Mouse (Mus musculus) gastrocnemius, adult 8-10 months (tissue): Measurements from ENCODE around the gene Rtn2. TPM values are rescaled to one million over a fixed set of nuclear protein-coding genes. Genes with fewer than 3 reads are reported as not detected.

Experiments
- DNase-seq, 2 experiments: peaks; one replicate each; pipeline ENCODE4 v3.0.0; 2022; ENCODE audit warnings: low spot score in 2 of 2
- total RNA-seq, 4 experiments: library from RNA; stranded (reverse); gene quantifications; 2 replicates each; pipeline ENCODE4 v1.2.4; 2022

Rtn2 gene
- total RNA-seq, 4 experiments from 2014 or later = 1,093 to 1,223 (median 1,133) TPM

- peak; percentile 52 to 58 for DNase-seq
Measured at GRCm38 (mm10) chr7:19300501-19301421, 18.3 kb downstream of the Rtn2 start.

- no peak for DNase-seq
Measured at GRCm38 (mm10) chr7:19301461-19302263, 19.2 kb downstream of the Rtn2 start.

- no peak for DNase-seq
Measured at GRCm38 (mm10) chr7:19302264-19303045, 20.0 kb downstream of the Rtn2 start.

DNA sequence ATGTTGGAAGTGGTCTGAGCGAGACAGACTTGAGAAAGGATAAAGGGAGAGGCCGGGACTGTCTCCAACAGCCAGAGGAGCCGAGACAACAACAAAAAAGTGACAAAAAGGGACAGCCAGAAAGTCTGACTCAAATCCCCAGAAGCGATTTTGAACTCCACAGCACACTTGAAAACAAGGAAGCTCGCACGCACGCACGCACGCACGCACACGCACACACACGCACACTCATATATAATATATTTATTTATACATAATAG lies 20.6 kb downstream of the Rtn2 start:
- DNase-seq = no peak

DNA sequence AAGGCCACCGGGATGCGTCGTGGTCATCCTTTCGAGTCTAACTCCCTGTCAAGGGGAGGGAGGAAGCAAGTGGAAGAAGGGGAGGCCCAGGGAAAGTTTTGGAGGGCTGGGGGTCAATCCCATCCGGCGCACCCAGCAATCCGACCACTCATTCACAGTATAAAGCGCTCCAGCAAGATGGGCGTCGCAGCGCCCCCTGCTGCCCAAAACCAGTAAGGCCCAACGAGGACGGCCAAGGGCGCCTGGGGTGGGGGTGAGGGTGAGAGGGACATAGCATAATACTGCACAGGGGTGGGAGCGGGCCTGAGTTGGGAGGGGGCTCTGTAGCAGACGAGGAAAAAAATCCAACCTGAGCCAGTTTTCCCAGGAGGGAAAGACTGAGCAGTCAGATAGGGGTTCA lies 21.3 kb downstream of the Rtn2 start:
- DNase-seq = peak; percentile 52 to 66

- no peak for DNase-seq
Measured at GRCm38 (mm10) chr7:19304501-19305412, 22.3 kb downstream of the Rtn2 start.

DNA sequence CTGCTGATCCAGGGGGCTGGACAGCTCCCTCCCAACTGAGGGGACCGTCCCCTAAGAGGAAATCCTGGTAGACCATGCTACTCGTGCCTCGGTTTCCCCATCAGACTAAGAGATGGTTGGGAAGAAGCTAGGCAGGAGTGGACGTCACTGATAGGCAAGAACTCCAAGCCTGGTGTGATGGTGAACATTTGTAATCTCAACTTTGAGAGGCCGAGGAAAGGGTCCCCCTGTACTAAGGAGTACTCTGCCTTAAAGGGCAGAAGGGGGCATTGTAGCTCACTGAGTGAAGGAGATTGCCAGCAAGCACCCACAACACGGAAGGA lies 22.9 kb downstream of the Rtn2 start:
- no peak for DNase-seq

- DNase-seq = no peak
Measured at GRCm38 (mm10) chr7:19305796-19306765, 23.7 kb downstream of the Rtn2 start.

DNA sequence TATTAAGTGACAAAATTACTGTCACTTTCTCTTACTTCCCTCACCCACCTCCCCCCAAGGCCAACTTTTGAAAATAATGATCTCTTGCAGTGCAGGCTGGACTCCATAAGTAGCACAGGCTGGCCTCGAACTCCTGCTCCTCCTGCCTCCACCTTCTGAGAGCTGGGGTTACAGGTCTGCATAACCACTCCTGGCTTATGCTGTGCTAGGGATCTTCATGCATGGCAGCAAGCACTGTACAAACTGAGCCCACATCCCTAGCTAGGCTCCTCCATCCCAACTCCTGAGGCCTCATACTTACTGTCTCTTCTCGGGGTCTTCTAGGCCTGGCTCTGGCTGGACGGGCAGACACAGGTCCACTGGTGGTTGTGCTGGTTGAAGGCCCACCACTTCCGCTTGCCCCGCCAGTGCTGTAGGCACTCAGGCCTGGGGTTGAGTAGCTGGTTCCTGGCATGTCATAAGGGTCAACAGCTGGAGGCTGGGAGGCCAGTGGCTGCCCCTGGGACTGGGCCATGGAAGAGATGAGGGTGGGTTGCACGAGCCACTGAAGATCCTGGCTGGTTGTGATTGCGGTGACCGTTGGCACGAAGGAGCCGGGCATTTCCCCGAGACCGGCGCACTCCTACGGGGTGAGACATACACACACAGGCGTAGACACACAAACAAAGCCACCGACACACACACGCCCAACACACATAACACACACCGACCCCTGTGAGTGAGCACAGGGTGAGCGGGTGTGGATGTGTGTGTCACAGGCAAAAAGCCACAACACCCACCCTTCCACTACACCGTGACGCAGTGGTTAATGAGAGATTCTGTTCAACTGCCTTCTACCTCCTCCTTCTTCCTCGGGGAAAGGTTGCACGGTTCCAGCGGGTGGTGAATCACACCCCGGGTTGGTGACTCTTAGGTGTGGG lies 24.7 kb downstream of the Rtn2 start:
- no peak for DNase-seq

DNA sequence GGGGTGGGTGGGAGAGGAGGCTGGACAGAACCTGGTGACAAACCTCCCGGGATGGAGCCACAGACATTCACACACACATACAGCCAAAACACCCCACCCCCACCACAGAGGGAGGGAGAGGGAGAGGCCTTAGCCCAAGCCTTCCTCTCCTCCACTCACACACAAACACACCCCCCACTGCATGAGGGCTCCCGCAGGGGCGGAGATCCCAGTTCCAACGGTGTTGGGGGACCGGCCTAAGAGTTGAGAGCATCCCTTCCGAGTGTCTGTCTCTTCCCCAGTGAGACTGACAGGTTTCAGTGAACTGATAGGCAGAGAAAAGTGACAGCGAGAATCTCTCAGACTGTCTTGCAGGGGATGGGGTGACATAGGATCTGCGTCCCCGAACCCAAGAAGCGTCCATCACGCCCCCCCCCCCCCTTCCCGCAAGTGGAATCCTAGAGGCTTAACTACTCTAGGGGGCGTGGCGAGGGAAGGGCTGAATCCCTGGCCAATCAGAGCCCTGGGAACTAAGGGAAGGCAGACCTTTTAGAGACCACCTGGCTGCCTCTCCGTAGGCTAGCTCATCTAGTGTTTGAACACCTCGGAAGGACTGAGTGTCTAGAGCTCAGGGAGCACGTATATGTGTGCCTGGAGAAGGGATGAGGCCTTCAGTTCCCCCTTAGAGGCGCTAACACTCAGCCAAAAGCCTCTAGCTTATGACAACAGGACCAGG lies 25.5 kb downstream of the Rtn2 start:
- DNase-seq = peak; percentile 62 to 68

DNA sequence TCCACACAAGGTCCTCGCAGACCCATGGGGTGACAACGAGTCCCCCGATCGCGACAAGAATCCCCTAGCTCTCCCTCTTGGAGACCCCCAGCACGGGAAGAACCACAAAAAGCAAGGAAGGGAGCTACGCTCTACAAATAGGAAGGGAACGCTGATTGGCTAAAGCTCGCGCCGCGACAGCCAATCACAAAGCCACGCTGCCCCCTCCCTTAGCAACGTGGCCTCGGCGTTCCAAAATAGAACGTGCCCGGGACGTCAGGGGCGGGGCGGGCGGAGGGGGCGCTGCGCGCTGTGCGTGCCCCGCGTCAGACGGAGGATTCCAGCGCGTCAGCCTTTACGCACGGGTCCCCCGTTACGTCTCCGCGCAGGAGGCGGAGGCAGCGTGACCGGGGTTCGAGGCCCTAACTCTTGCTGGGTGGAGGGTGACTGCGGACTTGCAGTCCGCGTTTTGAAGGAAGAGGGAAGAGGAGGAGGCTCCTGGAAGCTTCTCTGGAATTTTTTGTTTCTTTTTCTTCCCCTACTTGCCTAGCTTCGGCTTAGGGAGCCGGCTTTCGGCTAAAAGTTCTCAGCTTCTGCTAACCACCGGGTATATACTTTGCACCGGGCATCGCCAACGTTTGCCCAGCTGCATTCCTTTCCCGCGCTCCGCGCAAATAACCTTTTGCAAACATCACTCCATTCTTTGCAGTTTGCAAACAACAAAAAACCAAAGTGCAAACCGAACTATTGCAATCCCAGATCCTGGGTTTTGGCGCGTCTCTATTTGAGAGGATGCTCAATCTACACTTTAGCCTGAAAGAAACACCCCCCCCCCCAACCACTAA lies 26.2 kb downstream of the Rtn2 start:
- DNase-seq = peak; percentile 94 to 95

DNA sequence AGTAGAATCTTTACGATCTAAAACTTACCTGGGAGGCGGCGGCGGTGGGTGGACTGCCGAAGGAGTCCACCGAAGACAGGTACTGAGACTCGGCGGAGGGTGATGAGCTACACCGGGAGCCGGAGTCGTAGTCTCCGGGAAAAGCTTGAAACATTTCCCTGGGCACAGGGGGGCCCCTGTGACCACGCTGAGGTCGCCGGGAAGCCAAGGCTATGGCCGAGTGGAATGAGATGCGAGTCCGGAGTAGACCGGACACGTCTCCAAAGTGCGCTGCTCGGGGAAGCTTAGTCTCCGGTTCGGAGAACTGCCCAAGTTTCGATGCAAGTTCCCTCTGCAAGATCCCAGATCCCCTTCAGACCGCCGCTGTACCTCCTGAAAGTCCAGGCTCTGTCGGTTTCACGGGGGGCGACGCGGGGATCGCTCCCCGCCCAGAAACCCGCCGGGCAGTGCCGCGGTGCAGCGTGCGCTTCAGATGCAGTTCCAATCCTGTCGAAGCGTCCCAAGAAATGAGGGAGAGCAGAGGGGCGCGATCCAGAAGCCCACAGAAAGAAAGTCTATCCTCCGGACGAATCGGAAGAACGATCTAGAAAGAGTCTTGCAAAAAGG lies 27.0 kb downstream of the Rtn2 start:
- DNase-seq = no peak

DNA sequence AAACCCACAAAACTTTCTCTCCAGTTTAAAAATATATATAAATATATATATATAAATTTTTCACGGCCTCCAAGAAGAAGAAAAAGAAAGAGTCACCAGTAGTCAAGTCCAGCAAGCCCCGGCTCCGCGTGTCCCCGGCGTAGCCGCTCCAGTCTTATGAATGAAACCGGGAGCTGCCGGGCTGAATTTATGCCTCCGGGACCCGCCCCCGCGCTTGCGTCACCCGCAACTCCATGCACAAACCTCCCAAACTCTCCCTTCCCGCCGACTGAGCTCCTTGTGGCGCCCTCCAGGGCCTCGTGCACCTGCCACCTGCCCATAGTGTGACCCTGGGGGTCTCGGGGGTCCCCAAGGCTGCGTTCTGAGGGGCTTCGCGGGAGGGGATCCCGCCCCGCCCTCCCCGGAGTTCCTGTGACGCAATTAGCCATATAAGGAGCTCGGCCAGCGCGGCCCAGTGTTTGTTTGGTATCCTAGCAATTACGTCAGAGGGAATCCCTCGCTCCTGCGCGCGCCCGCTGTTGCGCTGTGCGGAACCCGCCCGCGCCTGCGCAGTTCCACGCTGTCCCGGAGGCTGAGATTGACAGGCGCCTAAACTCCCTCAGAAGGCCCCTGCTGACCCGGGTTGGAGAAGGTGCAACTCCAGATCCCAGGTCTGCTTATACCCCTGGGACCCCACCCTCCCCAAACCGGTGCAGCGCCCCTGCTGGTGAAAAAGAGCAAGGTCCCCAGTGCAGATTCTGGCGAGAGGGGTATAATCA lies 27.6 kb downstream of the Rtn2 start, which contains the start of gene Fosb:
Gene Fosb, minus strand, starts transcription at position 168 of the 758 bp plus-strand sequence.
- peak; percentile 91 to 96 for DNase-seq

GRCm38 (mm10) chr7:19311991-19312390 lies 29.6 kb downstream of the Rtn2 start:
- DNase-seq = no peak

- DNase-seq = no peak
Measured at GRCm38 (mm10) chr7:19314033-19314432, 31.6 kb downstream of the Rtn2 start.
